Mouse (Mus musculus) cortical plate, adult 2 months (tissue): ENCODE measurements at regions not wholly inside any gene's neighbourhood (a gene's known extent, or its start where the extent isn't known, plus 50 kb on each side); places are given as distances from the start of the nearest gene placed in this dataset.

ENCODE experiments used
- H3K27ac ChIP-seq: fragments of 200-500 bp; 2 replicates; pipeline ENCODE4 v1.5.1; 2012; ENCODE audit warnings: low read length, control low read depth, inconsistent platforms; ENCODE audit not compliant: insufficient read depth
- H3K4me1 ChIP-seq: fragments of 200-500 bp; 2 replicates; pipeline ENCODE4 v1.6.1; 2011; ENCODE audit warnings: low read length; ENCODE audit not compliant: control insufficient read depth, insufficient read depth
- H3K4me3 ChIP-seq: fragments of 200-500 bp; 2 replicates; pipeline ENCODE4 v1.5.1; 2011; ENCODE audit warnings: mild to moderate bottlenecking, low read length, control low read depth; ENCODE audit not compliant: insufficient read depth
- CTCF ChIP-seq: fragments of 200-500 bp; IDR thresholded peaks from 2 replicates; pipeline ENCODE4 v1.5.1; 2011; ENCODE audit warnings: mild to moderate bottlenecking, control low read depth, low read length; ENCODE audit not compliant: insufficient read depth; ENCODE audit errors: extremely low read depth
- POLR2A ChIP-seq: fragments of 200-500 bp; IDR thresholded peaks from 2 replicates; pipeline ENCODE4 v1.6.1; 2011; ENCODE audit warnings: mild to moderate bottlenecking, low read length, control low read depth; ENCODE audit not compliant: insufficient read depth; ENCODE audit errors: extremely low read depth

DNA sequence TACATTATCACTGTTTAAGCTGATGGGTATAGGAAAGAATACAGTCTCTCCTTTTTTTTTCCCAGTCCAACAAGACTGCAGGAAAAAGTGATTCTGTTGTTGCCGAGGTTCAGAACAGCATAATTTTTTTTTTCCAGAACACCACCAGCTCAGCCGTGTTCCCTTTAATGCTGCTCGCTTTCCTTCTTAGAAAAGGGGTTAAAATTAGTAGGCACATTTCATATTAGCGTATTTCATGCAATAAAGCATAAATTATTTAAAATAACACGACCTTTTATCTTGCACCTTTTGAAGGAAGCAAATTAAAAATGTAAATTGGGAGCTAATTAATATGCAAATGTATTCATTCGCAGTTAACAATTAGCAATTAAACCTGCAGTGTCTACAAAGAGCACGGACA, 50.3 kb upstream of the Vrk1 start:
- Histone ChIP-seq H3K4me3 (no peak overlapping the region), H3K4me1 (0 out of 2 replicates have a peak, but pooled peaks cover 2% of the 10 kb centered on the region), H3K27ac (no peak overlapping the region)
- TF ChIP-seq POLR2A: no peak
- TF ChIP-seq CTCF: no peak
